Mouse (Mus musculus): ENCODE measurements around the gene Hist1h2ad.

DNA sequence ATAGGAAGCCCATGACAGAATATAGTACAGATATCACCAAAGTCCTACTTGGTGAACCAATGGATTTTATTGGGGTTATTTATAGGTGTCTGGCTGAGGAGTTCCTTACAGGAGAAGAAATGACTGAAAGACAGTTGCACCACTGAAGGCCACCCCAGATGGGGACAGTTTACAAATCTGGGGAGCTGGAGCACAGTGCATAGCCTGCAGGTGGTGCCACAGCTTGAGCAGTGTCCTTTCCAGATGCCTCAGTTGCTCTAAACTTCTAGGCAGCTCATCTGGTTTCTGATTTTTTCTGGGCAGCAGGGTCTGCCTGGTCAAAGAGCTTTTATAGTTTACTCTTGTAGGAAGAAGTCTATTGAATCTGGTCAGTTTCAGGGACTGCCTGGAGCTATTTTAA lies 35.7 kb downstream of the Hist1h2ad start:
- no peak for TF ChIP-seq CTCF (IDR thresholded peaks at IDR 0.05)
- TF ChIP-seq EP300 (IDR thresholded peaks at IDR 0.05): no peak

Data from lung, postnatal 0 days (tissue).